Mouse (Mus musculus) cerebellum, adult 8-10 months (tissue): ENCODE results near the gene Fam178b.

Source experiments
- DNase-seq: peaks from one replicate; pipeline ENCODE4 v3.0.0; 2022

Gene Fam178b

GRCm38 (mm10) chr1:36682620-36683355 is at the start of gene Fam178b:
Gene Fam178b, minus strand, starts transcription at chr1:36683183.
- no peak for DNase-seq

- DNase-seq, result no peak
These were observed 41.1 kb upstream of the Fam178b start for GRCm38 (mm10) chr1:36724057-36724431.

- DNase-seq, result no peak
These were observed 40.4 kb upstream of the Fam178b start for GRCm38 (mm10) chr1:36723146-36724056.

GRCm38 (mm10) chr1:36718786-36719185 is 35.8 kb upstream of the Fam178b start:
- no peak for DNase-seq

- no peak for DNase-seq
These were observed 31.3 kb upstream of the Fam178b start, which contains the start of gene Actr1b for GRCm38 (mm10) chr1:36714311-36714710. Gene Actr1b, minus strand, starts transcription at chr1:36714422.

GRCm38 (mm10) chr1:36711104-36711503 is 28.1 kb upstream of the Fam178b start:
- DNase-seq, result no peak

GRCm38 (mm10) chr1:36709854-36710280 is 26.9 kb upstream of the Fam178b start, which contains the start of gene 4933424G06Rik:
Gene 4933424G06Rik, plus strand, starts transcription at chr1:36710149.
- DNase-seq, result peak; percentile 98

- no peak for DNase-seq
These were observed 26.3 kb upstream of the Fam178b start for GRCm38 (mm10) chr1:36709055-36709853.

- DNase-seq, result no peak
These were observed 25.6 kb upstream of the Fam178b start for GRCm38 (mm10) chr1:36708626-36709025.

- DNase-seq, result no peak
These were observed 24.8 kb upstream of the Fam178b start for GRCm38 (mm10) chr1:36707797-36708196.

GRCm38 (mm10) chr1:36707166-36707565 is 24.2 kb upstream of the Fam178b start:
- DNase-seq, result no peak

- no peak for DNase-seq
These were observed 14.0 kb upstream of the Fam178b start for GRCm38 (mm10) chr1:36697030-36697429.

GRCm38 (mm10) chr1:36696411-36696810 is 13.4 kb upstream of the Fam178b start:
- no peak for DNase-seq

GRCm38 (mm10) chr1:36694871-36695270 is 11.9 kb upstream of the Fam178b start:
- DNase-seq, result no peak

- DNase-seq, result peak; percentile 96
These were observed 8.5 kb upstream of the Fam178b start, which contains the start of gene Cox5b for GRCm38 (mm10) chr1:36691271-36692155. Gene Cox5b, plus strand, starts transcription at chr1:36691449.

- DNase-seq, result no peak
These were observed 7.8 kb upstream of the Fam178b start for GRCm38 (mm10) chr1:36690671-36691235.

GRCm38 (mm10) chr1:36683810-36684467 is 956 bp upstream of the Fam178b start:
- peak; percentile 71 for DNase-seq

GRCm38 (mm10) chr1:36680893-36681292 is 2.1 kb downstream of the Fam178b start:
- DNase-seq, result no peak

GRCm38 (mm10) chr1:36674936-36675335 is 8.0 kb downstream of the Fam178b start:
- no peak for DNase-seq

GRCm38 (mm10) chr1:36672648-36673350 is 10.2 kb downstream of the Fam178b start:
- DNase-seq, result no peak
